17 mouse cellular contexts compared by ENCODE assay signal in genomic region chr1:43819091-43819490, GRCm38 (mm10). TPM values are rescaled to one million over a fixed set of nuclear protein-coding genes. Genes with fewer than 3 reads are reported as not detected.
DNase-seq lines count a peak whose midpoint lies in the region; ATAC-seq and TF ChIP-seq lines count a peak whose summit lies in the region.
"Had no signal": no experiment of that assay in that cellular context is flagged by ENCODE, and none has a peak within 500 bp of the region (broad histone marks: within the 10 kb centered on the region; RNA-seq: fewer than 3 reads in every experiment).

No protein-coding gene starts in this region.

- no peaks in the 10 kb centered on the region for H3K36me3 ChIP-seq in myocyte (ENCODE audit: control insufficient read depth, insufficient read depth)
- no peaks in the 10 kb centered on the region for H3K36me3 ChIP-seq in hindbrain, embryonic 11.5 days (ENCODE audit: control insufficient read depth, insufficient read depth, low read length)
- no peaks in the 10 kb centered on the region for H3K36me3 ChIP-seq in midbrain, postnatal 0 days (ENCODE audit: insufficient read depth, low read length)
- H3K36me3 ChIP-seq: heart, embryonic 15.5 days; hindbrain, embryonic 15.5 days; liver, embryonic 15.5 days; midbrain, embryonic 13.5 days had no signal

- no peak for ATAC-seq in hindbrain, embryonic 11.5 days (ENCODE audit: low FRiP score)
- ATAC-seq in midbrain, postnatal 0 days (ENCODE audit: low FRiP score) = no peak
- ATAC-seq: midbrain, embryonic 13.5 days had no signal

- no peak overlapping the region for H3ac ChIP-seq in myocyte (ENCODE audit: control insufficient read depth, insufficient read length)

- no peak for TF ChIP-seq POLR2A in myocyte (IDR thresholded peaks at IDR 0.05; ENCODE audit: insufficient read length, low read depth)

- no peak overlapping the region for H3K4me3 ChIP-seq in left cerebral cortex, adult 2 months
- H3K4me3 ChIP-seq in myocyte = no peak overlapping the region
- no peak overlapping the region for H3K4me3 ChIP-seq in hindbrain, embryonic 11.5 days (ENCODE audit: low read depth, low read length)
- no peak overlapping the region for H3K4me3 ChIP-seq in midbrain, postnatal 0 days (ENCODE audit: low read depth, low read length)
- H3K4me3 ChIP-seq: embryonic facial prominence, embryonic 10.5 days; heart, embryonic 15.5 days; hindbrain, embryonic 15.5 days; liver, embryonic 15.5 days; midbrain, embryonic 13.5 days had no signal

- no peaks in the 10 kb centered on the region for H3K27me3 ChIP-seq in myocyte (ENCODE audit: control insufficient read depth, insufficient read depth, insufficient read length)
- H3K27me3 ChIP-seq in hindbrain, embryonic 11.5 days (ENCODE audit: control insufficient read depth, insufficient read depth, low read length) = no peaks in the 10 kb centered on the region
- H3K27me3 ChIP-seq in midbrain, postnatal 0 days (ENCODE audit: insufficient read depth, low read length) = no peaks in the 10 kb centered on the region
- H3K27me3 ChIP-seq: heart, embryonic 15.5 days; hindbrain, embryonic 15.5 days; liver, embryonic 15.5 days; midbrain, embryonic 13.5 days had no signal

- H3K27ac ChIP-seq in left cerebral cortex, adult 2 months = peak overlapping the region; percentile 22
- H3K27ac ChIP-seq in hindbrain, embryonic 11.5 days (ENCODE audit: low read depth, low read length) = no peak overlapping the region
- no peak overlapping the region for H3K27ac ChIP-seq in midbrain, postnatal 0 days (ENCODE audit: low read depth, low read length)
- H3K27ac ChIP-seq: embryonic facial prominence, embryonic 10.5 days; heart, embryonic 15.5 days; hindbrain, embryonic 15.5 days; liver, embryonic 15.5 days; midbrain, embryonic 13.5 days had no signal

- peak; percentile 36 for DNase-seq in adrenal gland, adult 8-10 months
- no peak for DNase-seq in adrenal gland, adult 18-20 months (ENCODE audit: low spot score in 2 of 2)
- no peak for DNase-seq in left cerebral cortex, adult 2 months (ENCODE audit: extremely low spot score in 1 of 2, low spot score in 2 of 2)
- DNase-seq in left cerebral cortex, postnatal 36 days (ENCODE audit: low spot score in 2 of 2) = no peak
- peak; percentile 74 for DNase-seq in brain, adult 2 months (ENCODE audit: low read depth, low spot score)
- DNase-seq in hindbrain, embryonic 11.5 days (ENCODE audit: low spot score) = no peak
- DNase-seq in midbrain, postnatal 0 days (ENCODE audit: low spot score) = no peak
- DNase-seq: B cell, adult 2 months; cerebellum, adult 9-11 months; lung, postnatal 36 days; thymus, adult 2 months had no signal

- intact Hi-C loops in left cerebral cortex, adult 2 months (cut with DNase I) = no loop called here
- intact Hi-C loops in left cerebral cortex, postnatal 36 days (cut with DNase I) = no loop called here

- H3K4me1 ChIP-seq in hindbrain, embryonic 11.5 days (replicated peaks; ENCODE audit: control insufficient read depth, insufficient read depth, low read length) = no peaks in the 10 kb centered on the region
- peaks cover 2% of the 10 kb centered on the region; the same call in 1 of the 2 replicates for H3K4me1 ChIP-seq in midbrain, postnatal 0 days (ENCODE audit: insufficient read depth, low read length)
- H3K4me1 ChIP-seq: embryonic facial prominence, embryonic 10.5 days had no signal

- peaks cover 69% of the 10 kb centered on the region for H3K79me2 ChIP-seq in myocyte (ENCODE audit: control insufficient read depth, insufficient read depth)

- no peaks in the 10 kb centered on the region for H3K9me3 ChIP-seq in hindbrain, embryonic 11.5 days (ENCODE audit: control insufficient read depth, low read length)
- no peaks in the 10 kb centered on the region for H3K9me3 ChIP-seq in midbrain, postnatal 0 days (ENCODE audit: low read length)
- H3K9me3 ChIP-seq: embryonic facial prominence, embryonic 10.5 days; heart, embryonic 15.5 days; hindbrain, embryonic 15.5 days; liver, embryonic 15.5 days; midbrain, embryonic 13.5 days had no signal

- no peak for TF ChIP-seq CTCF in left cerebral cortex, adult 2 months (IDR thresholded peaks at IDR 0.05)
- no peak for TF ChIP-seq CTCF in midbrain, postnatal 0 days (IDR thresholded peaks at IDR 0.05)

- no peak overlapping the region for H3K9ac ChIP-seq in hindbrain, embryonic 11.5 days (ENCODE audit: low read depth, low read length)
- H3K9ac ChIP-seq in midbrain, postnatal 0 days (replicated peaks; ENCODE audit: low read length, poor library complexity, severe bottlenecking) = no peak overlapping the region
- H3K9ac ChIP-seq: heart, embryonic 15.5 days; hindbrain, embryonic 15.5 days; liver, embryonic 15.5 days; midbrain, embryonic 13.5 days had no signal

- peak overlapping the region; percentile 57 for H3K4me2 ChIP-seq in myocyte (ENCODE audit: low read depth)
- no peak overlapping the region for H3K4me2 ChIP-seq in hindbrain, embryonic 11.5 days (replicated peaks; ENCODE audit: low read depth, low read length)
- H3K4me2 ChIP-seq in midbrain, postnatal 0 days (ENCODE audit: low read depth, low read length, poor library complexity, severe bottlenecking) = no peak overlapping the region
- H3K4me2 ChIP-seq: heart, embryonic 15.5 days; hindbrain, embryonic 15.5 days; liver, embryonic 15.5 days; midbrain, embryonic 13.5 days had no signal

- WGBS in hindbrain, embryonic 11.5 days = 84% methylated on average over 2 of the region's 2 CpGs
- WGBS in midbrain, postnatal 0 days = 87% methylated on average over 2 of the region's 2 CpGs

TF ChIP-seq in myocyte, 11 proteins besides CTCF, POLR2A, EP300 and RAD21:
- TF ChIP-seq MYOG (IDR thresholded peaks at IDR 0.05; ENCODE audit: control insufficient read depth in 1 of 3, insufficient read depth in 1 of 3, insufficient read length in 2 of 3, low read depth in 2 of 3) = peak in 1 of 3 experiments; percentile 74
- peak; percentile 38 to 56 (median 52) for TF ChIP-seq MYOD1 (IDR thresholded peaks at IDR 0.05; ENCODE audit: control insufficient read depth in 1 of 3, insufficient read length in 2 of 3, low read depth in 2 of 3)
- no peak for TF ChIP-seq E2F4 (IDR thresholded peaks at IDR 0.05; ENCODE audit: insufficient read depth)
- no peak for TF ChIP-seq USF1 (IDR thresholded peaks at IDR 0.05; ENCODE audit: low read depth)
- peak; percentile 42 for TF ChIP-seq TCF12 (IDR thresholded peaks at IDR 0.05; ENCODE audit: insufficient read depth, poor library complexity, severe bottlenecking)
- TF ChIP-seq REST (IDR thresholded peaks at IDR 0.05; ENCODE audit: insufficient read depth, insufficient read length) = no peak
- no peak for TF ChIP-seq SRF (IDR thresholded peaks at IDR 0.05; ENCODE audit: control insufficient read depth, insufficient read length, low read depth)
- TF ChIP-seq POLR2AphosphoS2 (IDR thresholded peaks at IDR 0.05; ENCODE audit: insufficient read length, low read depth) = no peak
TF ChIP-seq in myocyte: peak in this region for 3.

RNA-seq across cellular contexts. Expression of gene Uxs1, which starts 8.5 kb away (rescaled TPM):
- 10 to 100 TPM; 60.0 to 69.7 (median 67.9) TPM for total RNA-seq in adrenal gland, adult 8-10 months (2022)
- 10 to 100 TPM; 48.0 to 59.3 TPM for total RNA-seq in adrenal gland, adult 18-20 months (2021)
- 10 to 100 TPM; 54.8 to 61.5 TPM for total RNA-seq in left cerebral cortex, adult 2 months (2021)
- total RNA-seq in left cerebral cortex, postnatal 36 days (2021) = 10 to 100 TPM; 49.0 to 50.9 TPM
- 27.4 TPM for polyA plus RNA-seq in myocyte (2012; fragmentation: generic; extraction: Trizol)
- 17.6 and 21.7 TPM in 2 replicates for polyA plus RNA-seq in hindbrain, embryonic 11.5 days (2014; fragmentation: Nextera tagmentation; extraction: Ambion mirVana)
- 16.8 and 27.8 TPM in 2 replicates for total RNA-seq in midbrain, postnatal 0 days (2014; rRNA removed)
- 19.6 and 20.1 TPM in 2 replicates for polyA plus RNA-seq in midbrain, postnatal 0 days (2015; fragmentation: Nextera tagmentation; extraction: Ambion mirVana)

Comparison
In these comparisons a context has a peak if more than half of its experiments do, and no peak if none do; other contexts are left out.
1. DNase-seq: peak in adrenal gland, adult 8-10 months (single experiment) and brain, adult 2 months (single experiment); none in adrenal gland, adult 18-20 months (0 of 2), left cerebral cortex, adult 2 months (0 of 2), left cerebral cortex, postnatal 36 days (0 of 2), hindbrain, embryonic 11.5 days (single experiment) and midbrain, postnatal 0 days (single experiment).